Mouse (Mus musculus) gastrocnemius, adult 2 months (tissue): ENCODE measurements around the gene Ccnt2. TPM values are rescaled to one million over a fixed set of nuclear protein-coding genes. Genes with fewer than 3 reads are reported as not detected.

Experiments
- DNase-seq: peaks from one replicate; pipeline ENCODE4 v3.0.0; 2022
- H3K27ac ChIP-seq: fragments of 200-600 bp; 2 replicates; pipeline ENCODE4 v1.8.1; 2022; ENCODE audit warnings: mild to moderate bottlenecking
- H3K4me3 ChIP-seq: fragments of 200-600 bp; 2 replicates; pipeline ENCODE4 v1.8.1; 2022; ENCODE audit warnings: mild to moderate bottlenecking, moderate library complexity
- CTCF ChIP-seq: fragments of 200-600 bp; IDR thresholded peaks from 2 replicates; pipeline ENCODE4 v1.8.1; 2022; ENCODE audit warnings: antibody characterized with exemption, mild to moderate bottlenecking, moderate library complexity
- intact Hi-C: fragments of 180-260 bp; cut with DNase I; formaldehyde crosslinking; loops from one replicate; pipeline ENCODE4 v1.15.1; 2025
- total RNA-seq, 2 experiments: library from RNA; stranded (reverse); gene quantifications; 2 replicates each; pipeline ENCODE4 v1.2.3; 2021

The Ccnt2 gene
- total RNA-seq, 2 experiments from 2014 or later: 20.6 to 28.0 TPM

GRCm38 (mm10) chr1:127796752-127797151 lies 22.8 kb downstream of the Ccnt2 start:
- TF ChIP-seq CTCF: no peak
- intact Hi-C loops: no loop called here
- no peak overlapping the region for H3K27ac ChIP-seq
- DNase-seq: no peak
- no peak overlapping the region for H3K4me3 ChIP-seq

GRCm38 (mm10) chr1:127802916-127803315 lies 29.0 kb downstream of the Ccnt2 start:
- DNase-seq: no peak
- no peak for TF ChIP-seq CTCF
- no peak overlapping the region for H3K4me3 ChIP-seq
- intact Hi-C loops: no loop called here
- no peak overlapping the region for H3K27ac ChIP-seq

GRCm38 (mm10) chr1:127808671-127809070 lies 34.7 kb downstream of the Ccnt2 start:
- H3K4me3 ChIP-seq: no peak overlapping the region
- no peak for TF ChIP-seq CTCF
- no peak for DNase-seq
- intact Hi-C loops: no loop called here
- H3K27ac ChIP-seq: no peak overlapping the region

GRCm38 (mm10) chr1:127812929-127813328 lies 39.0 kb downstream of the Ccnt2 start:
- Histone ChIP-seq H3K4me3 (no peak overlapping the region), H3K27ac (no peak overlapping the region)
- intact Hi-C loops: no loop called here
- no peak for TF ChIP-seq CTCF
- DNase-seq: no peak

- DNase-seq: no peak
- no peak overlapping the region for H3K27ac ChIP-seq
- TF ChIP-seq CTCF: no peak
- intact Hi-C loops: no loop called here
- no peak overlapping the region for H3K4me3 ChIP-seq
Measured at GRCm38 (mm10) chr1:127816381-127816780, 42.4 kb downstream of the Ccnt2 start.

- no peak overlapping the region for H3K4me3 ChIP-seq
- intact Hi-C loops: loop anchor here (5.0 to 10.0 kb wide), 3 partner anchors 40 to 1007 kb away; partner anchors contain the start of gene Rab3gap1
- DNase-seq: no peak
- H3K27ac ChIP-seq: no peak overlapping the region
- peak; percentile 73 for TF ChIP-seq CTCF
Measured at GRCm38 (mm10) chr1:127827325-127827724, 53.4 kb downstream of the Ccnt2 start.

- DNase-seq: no peak
- Histone ChIP-seq H3K4me3 (no peak overlapping the region), H3K27ac (no peak overlapping the region)
- TF ChIP-seq CTCF: no peak
- intact Hi-C loops: no loop called here
Measured at GRCm38 (mm10) chr1:127830215-127830921, 56.4 kb downstream of the Ccnt2 start.

GRCm38 (mm10) chr1:127833714-127834113 lies 59.8 kb downstream of the Ccnt2 start:
- intact Hi-C loops: no loop called here
- TF ChIP-seq CTCF: no peak
- no peak overlapping the region for H3K27ac ChIP-seq
- H3K4me3 ChIP-seq: no peak overlapping the region
- no peak for DNase-seq

- intact Hi-C loops: no loop called here
- no peak for DNase-seq
- Histone ChIP-seq H3K4me3 (no peak overlapping the region), H3K27ac (no peak overlapping the region)
- no peak for TF ChIP-seq CTCF
Measured at GRCm38 (mm10) chr1:127834202-127834601, 60.2 kb downstream of the Ccnt2 start.

- H3K4me3 ChIP-seq: no peak overlapping the region
- TF ChIP-seq CTCF: no peak
- H3K27ac ChIP-seq: no peak overlapping the region
- intact Hi-C loops: no loop called here
- DNase-seq: no peak
Measured at GRCm38 (mm10) chr1:127836619-127837018, 62.7 kb downstream of the Ccnt2 start.

- TF ChIP-seq CTCF: no peak
- no peak for DNase-seq
- Histone ChIP-seq H3K4me3 (no peak overlapping the region), H3K27ac (no peak overlapping the region)
- intact Hi-C loops: no loop called here
Measured at GRCm38 (mm10) chr1:127838602-127839001, 64.6 kb downstream of the Ccnt2 start.

GRCm38 (mm10) chr1:127845472-127845871 lies 71.5 kb downstream of the Ccnt2 start:
- no peak for TF ChIP-seq CTCF
- H3K27ac ChIP-seq: no peak overlapping the region
- intact Hi-C loops: no loop called here
- no peak for DNase-seq
- H3K4me3 ChIP-seq: no peak overlapping the region

- Histone ChIP-seq H3K4me3 (no peak overlapping the region), H3K27ac (no peak overlapping the region)
- intact Hi-C loops: no loop called here
- DNase-seq: no peak
- no peak for TF ChIP-seq CTCF
Measured at GRCm38 (mm10) chr1:127850075-127850610, 76.2 kb downstream of the Ccnt2 start.
